Mouse (Mus musculus) embryonic facial prominence, embryonic 12.5 days (tissue): Measurements from ENCODE around the gene Cyp26c1. TPM values are rescaled to one million over a fixed set of nuclear protein-coding genes. Genes with fewer than 3 reads are reported as not detected.

Experiments
- ATAC-seq: fragments of 200-750 bp; cut with Nextera tagmentation; 2 replicates; pipeline ENCODE4 v1.8.0; 2017; ENCODE audit not compliant: insufficient number of reproducible peaks, insufficient read depth, low FRiP score, low TSS enrichment
- H3K27ac ChIP-seq: fragments of 300-500 bp; sonication (generic); 2 replicates; pipeline ENCODE4 v1.5.1; 2016; ENCODE audit warnings: mild to moderate bottlenecking
- H3K27me3 ChIP-seq: fragments of 300-500 bp; sonication (generic); 2 replicates; pipeline ENCODE4 v1.6.1; 2016; ENCODE audit warnings: mild to moderate bottlenecking, moderate library complexity
- H3K36me3 ChIP-seq: fragments of 300-500 bp; sonication (generic); 2 replicates; pipeline ENCODE4 v1.6.1; 2016; ENCODE audit warnings: mild to moderate bottlenecking
- H3K4me1 ChIP-seq: fragments of 300-500 bp; sonication (generic); 2 replicates; pipeline ENCODE4 v1.6.1; 2016
- H3K4me2 ChIP-seq: fragments of 300-500 bp; sonication (generic); replicated peaks from 2 replicates; pipeline ENCODE4 v1.6.1; 2016; ENCODE audit warnings: mild to moderate bottlenecking, moderate library complexity
- H3K4me3 ChIP-seq: fragments of 300-500 bp; sonication (generic); 2 replicates; pipeline ENCODE4 v1.5.1; 2016; ENCODE audit warnings: mild to moderate bottlenecking
- H3K9ac ChIP-seq: fragments of 300-500 bp; sonication (generic); 2 replicates; pipeline ENCODE4 v1.6.1; 2016; ENCODE audit warnings: mild to moderate bottlenecking, moderate library complexity
- H3K9me3 ChIP-seq: fragments of 300-500 bp; sonication (generic); 2 replicates; pipeline ENCODE4 v1.6.1; 2016; ENCODE audit warnings: mild to moderate bottlenecking, moderate library complexity
- WGBS: fragments of 180-500 bp; shearing (Covaris S2); methylation state at CpG from one replicate; pipeline ENCODE4 v1.1.7; 2016; 5-methylcytosine and 5-hydroxymethylcytosine counted together
- polyA plus RNA-seq: library from polyadenylated mRNA; unstranded; fragments of >200 nt; fragmentation: Nextera tagmentation; extraction: Ambion mirVana; gene quantifications from 2 replicates; pipeline ENCODE4 v1.2.1, GENCODE M21; 2016

Cyp26c1 gene
- polyA plus RNA-seq, 1 experiment from 2014 or later: 1.0 TPM

DNA sequence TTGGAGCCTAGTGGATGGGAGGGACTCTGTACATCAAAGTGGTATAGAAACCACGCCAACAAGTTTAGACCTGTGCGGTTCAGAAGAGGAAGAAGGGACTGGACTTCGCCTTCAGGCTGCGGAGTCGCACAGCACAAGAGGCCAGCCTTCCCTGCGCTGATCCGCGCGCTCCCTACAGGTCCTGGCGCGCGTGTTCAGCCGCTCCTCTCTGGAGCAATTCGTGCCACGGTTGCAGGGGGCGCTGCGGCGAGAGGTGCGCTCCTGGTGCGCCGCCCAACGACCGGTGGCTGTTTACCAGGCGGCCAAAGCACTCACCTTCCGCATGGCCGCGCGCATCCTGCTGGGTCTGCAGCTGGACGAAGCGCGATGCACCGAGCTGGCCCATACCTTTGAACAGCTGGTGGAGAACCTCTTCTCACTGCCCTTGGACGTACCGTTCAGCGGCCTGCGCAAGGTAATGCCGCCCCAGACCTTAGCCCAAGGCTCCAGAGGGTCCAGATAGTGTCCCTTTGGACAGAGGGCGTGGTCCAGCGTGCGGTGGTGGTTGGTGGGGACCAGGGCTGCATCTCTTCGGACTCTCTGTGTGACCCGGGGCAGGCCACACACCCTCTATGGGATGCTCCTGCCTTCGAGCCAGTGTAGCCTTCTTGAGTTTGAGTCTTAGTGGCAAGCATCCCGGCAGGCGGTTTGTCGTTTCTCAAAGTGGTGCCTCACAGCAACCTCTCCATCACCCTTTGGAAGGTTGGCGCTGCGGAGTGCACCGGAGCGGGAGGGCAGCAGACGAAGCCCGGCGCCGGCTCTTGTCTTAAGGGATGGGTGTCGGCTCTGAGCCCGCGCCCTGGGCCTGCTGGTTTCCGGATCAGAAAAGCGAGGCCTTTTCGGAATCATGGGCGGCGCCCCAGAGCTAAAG is 1.8 kb downstream of the Cyp26c1 start:
- Histone ChIP-seq H3K27ac (no peak overlapping the region), H3K36me3 (no peaks in the 10 kb centered on the region), H3K4me3 (peak overlapping the region; percentile 18), H3K4me1 (peaks cover 6% of the 10 kb centered on the region), H3K9me3 (no peaks in the 10 kb centered on the region), H3K9ac (no peak overlapping the region; the same call in 1 of the 2 replicates), H3K4me2 (peak overlapping the region; percentile 32), H3K27me3 (peaks cover 97% of the 10 kb centered on the region)
- no peak for ATAC-seq
- 3% methylated on average over 62 of the region's 62 CpGs for WGBS

DNA sequence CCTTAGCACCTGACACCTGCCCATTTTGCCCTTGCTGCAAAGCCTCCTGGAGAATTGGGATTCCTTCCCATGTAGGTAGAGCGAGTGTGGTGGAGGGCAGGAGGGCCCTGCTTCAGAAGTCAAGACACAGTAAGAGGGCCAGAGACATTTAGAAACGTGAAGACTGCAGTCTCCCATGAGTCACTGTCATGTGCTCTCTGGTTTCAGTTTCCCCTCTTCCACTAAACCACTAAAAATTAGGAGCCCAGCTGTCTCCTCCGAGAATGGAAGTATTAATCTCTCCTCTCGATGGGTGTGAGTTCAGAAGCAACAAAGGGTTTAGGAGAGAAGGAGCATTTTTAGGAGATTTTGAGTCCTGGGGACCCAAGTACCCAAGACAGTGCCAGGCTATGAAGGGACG is 4.1 kb downstream of the Cyp26c1 start:
- no peak for ATAC-seq
- Histone ChIP-seq H3K27ac (no peak overlapping the region), H3K9ac (no peak overlapping the region), H3K27me3 (peaks cover 99% of the 10 kb centered on the region), H3K4me3 (no peak overlapping the region), H3K36me3 (no peaks in the 10 kb centered on the region), H3K4me2 (no peak overlapping the region), H3K4me1 (peaks cover 6% of the 10 kb centered on the region), H3K9me3 (no peaks in the 10 kb centered on the region)
- 45% methylated on average over 5 of the region's 5 CpGs for WGBS

DNA sequence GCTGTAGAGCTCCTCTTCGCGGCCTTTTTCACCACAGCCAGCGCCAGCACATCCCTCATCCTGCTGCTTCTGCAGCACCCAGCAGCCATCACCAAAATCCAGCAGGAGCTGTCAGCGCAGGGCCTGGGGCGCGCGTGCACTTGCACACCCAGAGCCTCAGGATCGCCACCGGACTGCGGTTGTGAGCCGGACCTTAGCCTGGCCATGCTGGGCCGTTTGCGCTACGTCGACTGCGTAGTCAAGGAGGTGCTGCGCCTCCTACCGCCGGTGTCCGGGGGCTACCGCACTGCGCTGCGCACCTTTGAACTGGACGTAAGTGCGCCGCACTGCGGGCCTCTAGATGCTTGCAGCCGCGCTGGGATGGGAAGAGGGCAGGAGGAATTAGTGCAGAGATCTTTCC is 5.3 kb downstream of the Cyp26c1 start:
- Histone ChIP-seq H3K36me3 (no peaks in the 10 kb centered on the region), H3K27ac (no peak overlapping the region), H3K9me3 (no peaks in the 10 kb centered on the region), H3K4me2 (peak overlapping the region; percentile 33), H3K4me3 (peak overlapping the region; percentile 17), H3K9ac (no peak overlapping the region), H3K27me3 (peaks cover 98% of the 10 kb centered on the region), H3K4me1 (peaks cover 6% of the 10 kb centered on the region)
- WGBS: 3% methylated on average over 29 of the region's 29 CpGs
- ATAC-seq: no peak

DNA sequence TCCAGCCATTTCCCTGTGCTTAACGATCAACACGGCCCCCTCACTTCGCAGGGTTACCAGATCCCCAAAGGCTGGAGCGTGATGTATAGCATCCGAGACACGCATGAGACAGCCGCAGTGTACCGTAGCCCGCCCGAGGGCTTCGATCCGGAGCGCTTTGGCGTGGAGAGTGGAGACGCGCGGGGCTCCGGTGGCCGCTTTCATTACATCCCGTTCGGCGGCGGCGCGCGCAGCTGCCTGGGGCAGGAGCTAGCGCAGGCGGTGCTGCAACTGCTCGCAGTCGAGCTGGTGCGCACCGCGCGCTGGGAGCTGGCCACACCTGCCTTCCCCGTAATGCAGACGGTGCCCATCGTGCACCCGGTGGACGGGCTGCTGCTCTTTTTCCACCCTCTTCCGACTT is 7.5 kb downstream of the Cyp26c1 start:
- peak overlapping the region; percentile 36 for H3K4me3 ChIP-seq
- peak overlapping the region; percentile 17 for H3K9ac ChIP-seq
- H3K4me2 ChIP-seq: peak overlapping the region; percentile 62
- H3K4me1 ChIP-seq: peaks cover 15% of the 10 kb centered on the region
- H3K27ac ChIP-seq: no peak overlapping the region
- H3K36me3 ChIP-seq: no peaks in the 10 kb centered on the region
- ATAC-seq: no peak
- WGBS: 2% methylated on average over 40 of the region's 40 CpGs
- peaks cover 98% of the 10 kb centered on the region for H3K27me3 ChIP-seq
- H3K9me3 ChIP-seq: no peaks in the 10 kb centered on the region

GRCm38 (mm10) chr19:37695146-37695545 is 9.8 kb downstream of the Cyp26c1 start:
- Histone ChIP-seq H3K4me2 (no peak overlapping the region; the same call in 1 of the 2 replicates), H3K27me3 (peaks cover 98% of the 10 kb centered on the region), H3K36me3 (no peaks in the 10 kb centered on the region), H3K9me3 (no peaks in the 10 kb centered on the region), H3K27ac (no peak overlapping the region), H3K4me1 (peaks cover 26% of the 10 kb centered on the region), H3K9ac (no peak overlapping the region), H3K4me3 (no peak overlapping the region)
- ATAC-seq: no peak
- 31% methylated on average over 13 of the region's 13 CpGs for WGBS

GRCm38 (mm10) chr19:37695762-37696602 is 10.6 kb downstream of the Cyp26c1 start:
- H3K4me2 ChIP-seq: peak overlapping the region; percentile 61

DNA sequence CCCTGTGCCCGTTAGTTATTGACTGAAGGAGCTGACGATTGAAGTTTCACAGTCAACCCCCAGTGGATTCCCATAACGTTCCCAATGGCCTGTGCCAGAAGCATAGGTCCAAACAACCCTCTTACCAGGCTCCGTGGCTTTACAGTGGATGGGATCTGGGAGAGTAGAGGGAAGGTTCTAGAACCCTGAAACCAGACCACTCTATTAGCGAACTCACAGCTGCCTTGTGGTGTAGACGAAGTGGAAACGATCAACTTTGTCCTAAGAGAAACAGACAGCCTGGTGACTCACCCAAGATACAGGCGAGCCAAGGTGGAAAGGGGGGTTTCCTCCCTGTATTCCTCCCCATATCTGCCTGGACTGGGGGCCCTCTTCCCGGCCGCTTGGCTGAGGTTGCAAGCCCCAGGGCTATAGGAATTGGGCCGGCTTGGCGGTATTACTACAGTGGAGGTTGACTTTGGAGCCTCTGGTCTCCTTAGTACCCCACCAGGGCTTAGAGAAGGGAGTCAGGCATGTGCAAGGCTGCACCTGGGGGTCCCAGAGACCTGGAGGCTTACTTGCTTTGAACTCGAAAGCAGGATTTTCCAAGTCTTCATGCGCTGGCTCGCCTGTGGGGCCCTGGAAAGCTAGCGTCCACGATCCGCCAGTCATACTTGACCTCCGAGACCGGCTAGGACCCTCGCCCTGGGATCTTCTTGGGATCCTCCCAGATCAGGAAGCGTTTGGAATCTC is 11.4 kb downstream of the Cyp26c1 start:
- peaks cover 26% of the 10 kb centered on the region for H3K4me1 ChIP-seq
- peak overlapping the region; percentile 37 for H3K4me3 ChIP-seq
- H3K27ac ChIP-seq: no peak overlapping the region
- H3K4me2 ChIP-seq: peak overlapping the region; percentile 61
- no peaks in the 10 kb centered on the region for H3K9me3 ChIP-seq
- peaks cover 94% of the 10 kb centered on the region for H3K27me3 ChIP-seq
- 3% methylated on average over 22 of the region's 22 CpGs for WGBS
- H3K36me3 ChIP-seq: no peaks in the 10 kb centered on the region
- H3K9ac ChIP-seq: no peak overlapping the region
- no peak for ATAC-seq

More at GRCm38 (mm10) chr19:37695762-37696602, 10.6 kb downstream of the Cyp26c1 start:
- H3K4me1 ChIP-seq: peaks cover 26% of the 10 kb centered on the region
- no peak for ATAC-seq
- H3K36me3 ChIP-seq: no peaks in the 10 kb centered on the region
- H3K27ac ChIP-seq: no peak overlapping the region
- H3K9ac ChIP-seq: no peak overlapping the region
- H3K27me3 ChIP-seq: peaks cover 98% of the 10 kb centered on the region
- no peaks in the 10 kb centered on the region for H3K9me3 ChIP-seq
- WGBS: 2% methylated on average over 42 of the region's 42 CpGs
- H3K4me3 ChIP-seq: peak overlapping the region; percentile 37

DNA sequence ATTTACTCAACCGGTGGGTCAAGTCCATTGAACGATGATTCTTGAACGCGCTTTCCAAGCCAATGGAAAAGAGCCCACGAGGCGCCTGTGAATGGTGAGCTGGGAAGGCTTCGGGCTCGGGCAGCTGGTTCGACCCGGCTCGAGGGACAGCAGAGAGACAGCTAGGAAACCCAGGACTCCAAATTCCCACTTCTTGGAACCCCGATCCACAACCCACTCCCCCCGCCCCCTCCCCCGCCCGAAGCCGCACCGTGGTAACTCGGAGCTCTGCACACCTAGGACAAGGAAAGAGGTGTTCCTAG is 11.9 kb downstream of the Cyp26c1 start:
- Histone ChIP-seq H3K9ac (peak overlapping the region; percentile 47; the same call in 1 of the 2 replicates), H3K9me3 (no peaks in the 10 kb centered on the region), H3K4me3 (peak overlapping the region; percentile 37), H3K36me3 (no peaks in the 10 kb centered on the region), H3K4me1 (peaks cover 26% of the 10 kb centered on the region), H3K27ac (no peak overlapping the region), H3K27me3 (peaks cover 91% of the 10 kb centered on the region), H3K4me2 (peak overlapping the region; percentile 61)
- ATAC-seq: no peak
- 1% methylated on average over 18 of the region's 18 CpGs for WGBS

GRCm38 (mm10) chr19:37697651-37698272 is 12.4 kb downstream of the Cyp26c1 start, which contains the start of gene Cyp26a1:
TSS of gene Cyp26a1 (plus strand) at chr19:37697798.
- H3K27ac ChIP-seq: no peak within 1 kb of the TSS
- H3K27me3 ChIP-seq: peaks cover 92% of the 10 kb centered on the region
- under 1% methylated on average over 51 of the region's 51 CpGs for WGBS
- H3K4me3 ChIP-seq: peak within 1 kb of the TSS; percentile 37
- H3K4me2 ChIP-seq: peak within 1 kb of the TSS; percentile 61
- peaks cover 26% of the 10 kb centered on the region for H3K4me1 ChIP-seq
- H3K9ac ChIP-seq: peak within 1 kb of the TSS; percentile 47
- H3K36me3 ChIP-seq: no peaks in the 10 kb centered on the region
- H3K9me3 ChIP-seq: no peaks in the 10 kb centered on the region
- no peak for ATAC-seq

DNA sequence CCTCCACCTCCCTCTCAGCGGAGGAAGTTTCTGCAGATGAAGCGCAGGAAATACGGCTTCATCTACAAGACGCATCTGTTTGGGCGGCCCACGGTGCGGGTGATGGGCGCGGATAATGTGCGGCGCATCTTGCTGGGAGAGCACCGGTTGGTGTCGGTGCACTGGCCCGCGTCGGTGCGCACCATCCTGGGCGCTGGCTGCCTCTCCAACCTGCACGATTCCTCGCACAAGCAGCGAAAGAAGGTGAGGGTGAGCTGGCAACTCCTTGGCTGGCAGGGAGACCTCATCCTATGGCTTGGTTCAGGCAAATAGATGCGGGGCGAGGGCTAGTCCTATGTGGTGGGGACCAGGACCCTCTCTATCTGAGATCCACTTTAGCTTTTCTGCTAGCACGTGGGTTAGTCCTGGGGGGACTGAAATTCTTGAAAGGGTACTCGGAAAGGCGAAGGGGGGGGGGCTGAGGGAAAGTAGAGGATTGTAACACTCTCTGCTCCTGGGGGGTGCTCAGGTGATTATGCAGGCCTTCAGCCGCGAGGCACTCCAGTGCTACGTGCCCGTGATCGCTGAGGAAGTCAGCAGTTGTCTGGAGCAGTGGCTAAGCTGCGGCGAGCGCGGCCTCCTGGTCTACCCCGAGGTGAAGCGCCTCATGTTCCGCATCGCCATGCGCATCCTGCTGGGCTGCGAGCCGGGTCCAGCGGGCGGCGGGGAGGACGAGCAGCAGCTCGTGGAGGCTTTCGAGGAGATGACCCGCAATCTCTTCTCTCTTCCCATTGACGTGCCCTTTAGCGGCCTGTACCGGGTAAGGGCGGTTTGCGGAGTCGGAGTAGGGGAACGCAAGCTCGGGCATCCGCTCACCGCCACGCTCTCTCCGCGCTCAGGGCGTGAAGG is 13.1 kb downstream of the Cyp26c1 start:
- under 1% methylated on average over 63 of the region's 63 CpGs for WGBS
- H3K4me1 ChIP-seq: peaks cover 26% of the 10 kb centered on the region
- ATAC-seq: no peak

More for the DNA sequence above, 13.1 kb downstream of the Cyp26c1 start:
- H3K9me3 ChIP-seq: no peaks in the 10 kb centered on the region
- peak overlapping the region; percentile 37 for H3K4me3 ChIP-seq
- peaks cover 92% of the 10 kb centered on the region for H3K27me3 ChIP-seq
- peak overlapping the region; percentile 61 for H3K4me2 ChIP-seq
- no peak overlapping the region for H3K27ac ChIP-seq
- H3K9ac ChIP-seq: peak overlapping the region; percentile 47
- no peaks in the 10 kb centered on the region for H3K36me3 ChIP-seq
